7 mouse cellular contexts compared by ENCODE assay signal in genomic region chr8:92365241-92365943, GRCm38 (mm10). TPM values are rescaled to one million over a fixed set of nuclear protein-coding genes. Genes with fewer than 3 reads are reported as not detected.
A peak's percentile ranks its signal among the peaks of the same experiment; 100 is the strongest.
DNase-seq lines count a peak whose midpoint lies in the region; ATAC-seq lines count a peak whose summit lies in the region.

No protein-coding gene starts in this region.

- peak overlapping the region; percentile 49 for H3K4me2 ChIP-seq in lung, embryonic 15.5 days
- H3K4me2 ChIP-seq in forebrain, embryonic 12.5 days: peak overlapping the region; percentile 15; the same call in 1 of the 2 replicates
- H3K4me2 ChIP-seq in limb, embryonic 11.5 days (ENCODE audit: low read depth, severe bottlenecking): peak overlapping the region; percentile 24; the same call in 1 of the 2 replicates
- H3K4me2 ChIP-seq in intestine, embryonic 16.5 days (ENCODE audit: low read depth, low read length): no peak overlapping the region

- H3K4me1 ChIP-seq in lung, embryonic 15.5 days: peaks cover 26% of the 10 kb centered on the region
- H3K4me1 ChIP-seq in forebrain, embryonic 12.5 days: peaks cover 51% of the 10 kb centered on the region
- peaks cover 16% of the 10 kb centered on the region for H3K4me1 ChIP-seq in limb, embryonic 11.5 days (ENCODE audit: control insufficient read depth, insufficient read depth, low read length)
- H3K4me1 ChIP-seq in intestine, embryonic 16.5 days (ENCODE audit: control insufficient read depth, insufficient read depth, low read length): no peaks in the 10 kb centered on the region

- peak overlapping the region; percentile 39; the same call in 1 of the 2 replicates for H3K9ac ChIP-seq in lung, embryonic 15.5 days
- H3K9ac ChIP-seq in forebrain, embryonic 12.5 days: no peak overlapping the region
- H3K9ac ChIP-seq in limb, embryonic 11.5 days (ENCODE audit: low read length): no peak overlapping the region; the same call in 1 of the 2 replicates
- no peak overlapping the region for H3K9ac ChIP-seq in intestine, embryonic 16.5 days (ENCODE audit: low read depth, low read length)

- no peaks in the 10 kb centered on the region for H3K9me3 ChIP-seq in lung, embryonic 15.5 days
- H3K9me3 ChIP-seq in forebrain, embryonic 12.5 days: no peaks in the 10 kb centered on the region
- no peaks in the 10 kb centered on the region for H3K9me3 ChIP-seq in limb, embryonic 11.5 days (ENCODE audit: control insufficient read depth, low read length)
- H3K9me3 ChIP-seq in intestine, embryonic 16.5 days (ENCODE audit: control insufficient read depth, low read length): no peaks in the 10 kb centered on the region

- DNase-seq in lung, postnatal 36 days: no peak
- peak; percentile 70 for DNase-seq in limb, embryonic 11.5 days (ENCODE audit: low spot score)
- peak; percentile 68 for DNase-seq in retina, postnatal 1 day
- DNase-seq in layer of hippocampus, adult 11-12 months (ENCODE audit: low spot score): no peak

- peaks cover 92% of the 10 kb centered on the region for H3K27me3 ChIP-seq in lung, embryonic 15.5 days
- peaks cover 93% of the 10 kb centered on the region for H3K27me3 ChIP-seq in forebrain, embryonic 12.5 days
- H3K27me3 ChIP-seq in limb, embryonic 11.5 days (ENCODE audit: control insufficient read depth, insufficient read depth, low read length): peaks cover 74% of the 10 kb centered on the region
- H3K27me3 ChIP-seq in intestine, embryonic 16.5 days (replicated peaks; ENCODE audit: control insufficient read depth, insufficient read depth, low read length): peaks cover 80% of the 10 kb centered on the region

- H3K36me3 ChIP-seq in lung, embryonic 15.5 days: no peaks in the 10 kb centered on the region
- H3K36me3 ChIP-seq in forebrain, embryonic 12.5 days (replicated peaks): no peaks in the 10 kb centered on the region
- no peaks in the 10 kb centered on the region for H3K36me3 ChIP-seq in limb, embryonic 11.5 days (ENCODE audit: control insufficient read depth, insufficient read depth, low read length)
- H3K36me3 ChIP-seq in intestine, embryonic 16.5 days (ENCODE audit: control insufficient read depth, insufficient read depth, low read length): no peaks in the 10 kb centered on the region

- H3K27ac ChIP-seq in lung, embryonic 15.5 days: peak overlapping the region; percentile 73; the same call in 1 of the 2 replicates
- no peak overlapping the region for H3K27ac ChIP-seq in forebrain, embryonic 12.5 days
- H3K27ac ChIP-seq in limb, embryonic 11.5 days (replicated peaks; ENCODE audit: low read depth, low read length): no peak overlapping the region
- no peak overlapping the region for H3K27ac ChIP-seq in intestine, embryonic 16.5 days (ENCODE audit: low read length)

- no peak for ATAC-seq in lung, embryonic 15.5 days (ENCODE audit: borderline replicate concordance, extremely low read depth, low FRiP score, low TSS enrichment)
- ATAC-seq in forebrain, embryonic 12.5 days (ENCODE audit: low FRiP score): no peak
- no peak for ATAC-seq in limb, embryonic 11.5 days (ENCODE audit: insufficient number of reproducible peaks, low FRiP score, low TSS enrichment, low read depth)
- no peak for ATAC-seq in intestine, embryonic 16.5 days

- H3K4me3 ChIP-seq in lung, embryonic 15.5 days: peak overlapping the region; percentile 17
- peak overlapping the region; percentile 4 for H3K4me3 ChIP-seq in forebrain, embryonic 12.5 days (replicated peaks)
- H3K4me3 ChIP-seq in limb, embryonic 11.5 days (ENCODE audit: low read depth, low read length): peak overlapping the region; percentile 15; the same call in 1 of the 2 replicates
- H3K4me3 ChIP-seq in intestine, embryonic 16.5 days (ENCODE audit: low read length): no peak overlapping the region

- WGBS in lung, embryonic 15.5 days: 3% methylated on average over 36 of the region's 36 CpGs
- WGBS in forebrain, embryonic 12.5 days: under 1% methylated on average over 36 of the region's 36 CpGs
- WGBS in limb, embryonic 11.5 days: 2% methylated on average over 36 of the region's 36 CpGs
- 3% methylated on average over 36 of the region's 36 CpGs for WGBS in intestine, embryonic 16.5 days

RNA-seq across cellular contexts. Expression of gene Irx5, which starts 8.0 kb away (rescaled TPM):
- polyA plus RNA-seq in lung, embryonic 15.5 days (2015; fragmentation: Nextera tagmentation; extraction: Ambion mirVana): 19.8 and 20.4 TPM in 2 replicates
- 7.5 TPM in 2 replicates for polyA plus RNA-seq in forebrain, embryonic 12.5 days (2016; fragmentation: Nextera tagmentation; extraction: Ambion mirVana)
- 11.2 and 15.4 TPM in 2 replicates for polyA plus RNA-seq in limb, embryonic 11.5 days (2014; fragmentation: Nextera tagmentation; extraction: Ambion mirVana)
- polyA plus RNA-seq in intestine, embryonic 16.5 days (2015; fragmentation: Nextera tagmentation; extraction: Ambion mirVana): not detected in 2 replicates

Comparison
In these comparisons a context has a peak if more than half of its experiments do, and no peak if none do; other contexts are left out.
1. DNase-seq: peak in limb, embryonic 11.5 days (single experiment) and retina, postnatal 1 day (single experiment); none in lung, postnatal 36 days (single experiment) and layer of hippocampus, adult 11-12 months (single experiment).